Mouse (Mus musculus): Measurements from ENCODE around the gene Anxa5. TPM values are rescaled to one million over a fixed set of nuclear protein-coding genes. Genes with fewer than 3 reads are reported as not detected.

The Anxa5 gene
- polyA plus RNA-seq, 1 experiment from 2014 or later: 291 TPM

DNA sequence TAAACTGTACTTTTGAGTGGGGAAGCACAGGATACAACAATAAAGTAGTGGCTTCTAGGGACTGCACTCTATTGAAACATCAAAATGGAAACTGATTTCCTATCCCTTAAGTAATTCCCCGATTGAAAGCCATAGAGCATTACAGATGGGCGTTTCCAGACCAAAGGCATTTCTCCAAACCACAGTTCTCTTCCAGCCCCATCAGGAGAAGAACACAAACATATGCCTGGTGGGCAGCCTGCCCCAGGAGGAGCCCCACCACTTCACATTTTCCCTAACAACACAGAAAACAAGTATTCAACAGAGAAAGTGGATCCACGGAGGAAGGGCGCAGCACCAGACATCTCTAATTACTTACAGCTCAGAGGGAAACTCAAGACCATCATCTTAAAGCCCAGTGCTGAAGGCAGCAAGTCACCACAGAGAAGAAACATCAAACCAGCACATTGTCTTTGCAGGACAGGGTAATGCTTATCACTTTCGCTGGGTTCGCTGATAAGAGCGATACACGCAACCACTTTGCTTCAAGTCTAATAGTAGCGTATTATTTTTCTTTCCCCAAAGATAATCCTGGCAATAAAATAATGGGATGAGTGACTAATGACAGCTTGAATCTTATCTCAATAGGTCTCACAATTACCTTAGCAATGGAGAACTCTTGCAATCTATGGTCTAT, 17.2 kb upstream of the Anxa5 start:
- no peak overlapping the region for H3K27ac ChIP-seq (ENCODE audit: low read length)
- 0 out of 2 replicates have a peak, but pooled peaks cover 2% of the 10 kb centered on the region for H3K4me1 ChIP-seq (ENCODE audit: control insufficient read depth, insufficient read depth, low read length)
- no peak for ATAC-seq
- WGBS: 71% methylated on average over 9 of the region's 9 CpGs
- no peak overlapping the region for H3K4me2 ChIP-seq (ENCODE audit: low read depth, low read length)
- no peaks in the 10 kb centered on the region for H3K27me3 ChIP-seq (replicated peaks; ENCODE audit: control insufficient read depth, insufficient read depth, low read length)
- no peak overlapping the region for H3K9ac ChIP-seq (ENCODE audit: low read depth, low read length)
- H3K9me3 ChIP-seq (ENCODE audit: control insufficient read depth, low read length): no peaks in the 10 kb centered on the region
- no peak overlapping the region for H3K4me3 ChIP-seq (ENCODE audit: low read length)
- H3K36me3 ChIP-seq (ENCODE audit: control insufficient read depth, insufficient read depth, low read length): no peaks in the 10 kb centered on the region

DNA sequence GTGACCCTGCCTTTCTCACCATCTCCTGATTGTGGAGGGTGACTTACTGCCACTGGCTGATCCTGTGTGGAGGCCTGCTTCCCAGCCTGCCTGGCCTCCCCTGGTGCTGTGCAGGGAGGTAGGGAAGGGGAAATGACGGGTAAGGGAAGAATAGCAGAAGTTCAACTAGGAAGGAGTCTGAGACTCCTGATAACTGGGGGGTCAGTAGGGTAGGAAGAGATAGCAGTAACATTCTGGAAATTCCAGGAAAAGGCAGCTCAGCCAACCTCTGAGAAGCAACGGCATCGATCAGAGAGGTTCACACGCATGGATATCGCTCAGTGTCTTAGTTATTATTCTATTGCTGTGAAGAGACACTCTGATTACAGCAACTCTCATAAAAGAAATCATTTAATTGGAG, 15.8 kb upstream of the Anxa5 start:
- WGBS: 91% methylated on average over 5 of the region's 5 CpGs
- no peaks in the 10 kb centered on the region for H3K4me1 ChIP-seq (ENCODE audit: control insufficient read depth, insufficient read depth, low read length)
- H3K4me3 ChIP-seq (ENCODE audit: low read length): no peak overlapping the region

DNA sequence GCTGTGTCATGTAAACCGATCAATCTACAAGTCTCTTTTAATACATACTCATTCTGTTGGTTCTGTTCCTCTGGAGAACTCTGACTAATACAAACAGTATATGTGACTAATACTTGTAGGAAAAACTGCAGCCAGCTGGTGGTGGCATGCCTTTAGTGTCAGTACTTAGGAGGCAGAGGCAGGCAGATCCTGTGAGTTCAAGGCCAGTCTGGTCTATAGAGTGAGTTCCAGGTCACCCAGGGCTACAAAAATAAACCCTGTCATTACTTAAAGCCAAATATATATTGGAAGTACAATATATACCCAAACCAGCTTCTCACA, 13.9 kb upstream of the Anxa5 start:
- H3K27me3 ChIP-seq (replicated peaks; ENCODE audit: control insufficient read depth, insufficient read depth, low read length): no peaks in the 10 kb centered on the region
- no peak overlapping the region for H3K4me2 ChIP-seq (ENCODE audit: low read depth, low read length)
- H3K27ac ChIP-seq (ENCODE audit: low read length): no peak overlapping the region
- WGBS: 93% methylated on average over 1 of the region's 1 CpGs
- no peaks in the 10 kb centered on the region for H3K36me3 ChIP-seq (ENCODE audit: control insufficient read depth, insufficient read depth, low read length)
- no peak overlapping the region for H3K4me3 ChIP-seq (ENCODE audit: low read length)
- no peak for ATAC-seq
- no peak overlapping the region for H3K9ac ChIP-seq (ENCODE audit: low read depth, low read length)
- no peaks in the 10 kb centered on the region for H3K4me1 ChIP-seq (ENCODE audit: control insufficient read depth, insufficient read depth, low read length)
- H3K9me3 ChIP-seq (ENCODE audit: control insufficient read depth, low read length): no peaks in the 10 kb centered on the region

More for the DNA sequence above, 15.8 kb upstream of the Anxa5 start:
- Histone ChIP-seq H3K27me3 (replicated peaks; ENCODE audit: control insufficient read depth, insufficient read depth, low read length) (no peaks in the 10 kb centered on the region), H3K9ac (ENCODE audit: low read depth, low read length) (no peak overlapping the region), H3K27ac (ENCODE audit: low read length) (no peak overlapping the region), H3K36me3 (ENCODE audit: control insufficient read depth, insufficient read depth, low read length) (no peaks in the 10 kb centered on the region), H3K9me3 (ENCODE audit: control insufficient read depth, low read length) (no peaks in the 10 kb centered on the region), H3K4me2 (ENCODE audit: low read depth, low read length) (no peak overlapping the region)
- ATAC-seq: no peak

DNA sequence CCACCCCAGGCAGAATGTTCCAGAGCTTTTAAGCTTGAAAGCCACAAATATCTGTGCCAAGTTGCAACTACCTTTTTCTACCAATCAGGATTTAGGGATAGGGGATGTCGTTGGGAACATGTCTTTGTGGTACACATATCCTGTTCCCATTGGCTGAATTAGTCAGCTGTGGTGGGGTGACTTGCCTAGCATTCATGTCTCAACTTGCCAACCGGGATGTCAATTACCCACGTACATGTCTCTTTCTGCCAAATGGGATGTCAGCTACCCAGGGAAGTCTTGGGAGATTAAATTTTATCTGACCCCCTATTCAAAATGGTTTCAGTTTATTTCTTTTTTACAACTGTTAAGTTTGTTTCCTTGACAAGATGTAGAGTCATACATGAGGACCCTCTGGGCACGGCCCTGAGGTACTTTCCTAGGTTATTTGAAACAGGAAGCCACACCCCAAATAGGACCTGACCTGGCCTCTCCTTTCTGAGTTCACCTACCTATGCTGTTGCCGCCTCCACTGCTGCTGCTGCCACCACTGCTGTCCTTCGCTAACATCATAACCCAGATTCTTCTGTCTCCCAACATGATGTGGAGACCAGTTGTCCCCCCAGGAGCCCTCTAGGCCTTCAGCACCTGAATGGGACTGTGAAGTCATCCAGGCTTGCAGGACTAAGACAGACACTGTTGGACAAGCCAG, 13.3 kb upstream of the Anxa5 start:
- ATAC-seq: no peak
- H3K36me3 ChIP-seq (ENCODE audit: control insufficient read depth, insufficient read depth, low read length): no peaks in the 10 kb centered on the region
- no peaks in the 10 kb centered on the region for H3K9me3 ChIP-seq (ENCODE audit: control insufficient read depth, low read length)

DNA sequence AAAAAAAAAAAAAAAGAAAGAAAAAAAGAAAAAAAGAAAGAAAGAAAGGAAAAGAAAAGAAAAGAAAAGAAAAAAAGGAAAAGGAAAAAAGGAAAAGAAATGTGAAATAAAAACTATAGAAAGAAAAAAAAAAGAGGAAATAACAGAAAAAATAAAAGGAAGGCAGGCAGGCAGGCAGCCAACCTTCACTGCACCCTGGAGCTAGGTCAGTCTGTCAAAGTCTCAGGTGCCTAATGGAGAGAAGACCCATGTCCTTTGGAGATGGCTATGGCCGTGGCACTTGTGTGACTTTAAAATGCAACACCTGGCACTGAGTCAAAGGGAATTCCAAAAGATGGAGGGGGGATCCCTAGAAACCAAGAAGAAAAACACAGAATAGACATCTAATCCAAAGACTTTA, 12.7 kb upstream of the Anxa5 start:
- Histone ChIP-seq H3K4me2 (ENCODE audit: low read depth, low read length) (no peak overlapping the region), H3K27ac (ENCODE audit: low read length) (no peak overlapping the region), H3K9me3 (ENCODE audit: control insufficient read depth, low read length) (no peaks in the 10 kb centered on the region), H3K27me3 (replicated peaks; ENCODE audit: control insufficient read depth, insufficient read depth, low read length) (no peaks in the 10 kb centered on the region), H3K9ac (ENCODE audit: low read depth, low read length) (no peak overlapping the region), H3K4me3 (ENCODE audit: low read length) (no peak overlapping the region), H3K36me3 (ENCODE audit: control insufficient read depth, insufficient read depth, low read length) (no peaks in the 10 kb centered on the region), H3K4me1 (ENCODE audit: control insufficient read depth, insufficient read depth, low read length) (no peaks in the 10 kb centered on the region; the same call in 1 of the 2 replicates)
- 62% methylated on average over 1 of the region's 1 CpGs for WGBS
- no peak for ATAC-seq

More for the DNA sequence above, 13.3 kb upstream of the Anxa5 start:
- Histone ChIP-seq H3K4me2 (ENCODE audit: low read depth, low read length) (no peak overlapping the region), H3K27ac (ENCODE audit: low read length) (no peak overlapping the region), H3K27me3 (replicated peaks; ENCODE audit: control insufficient read depth, insufficient read depth, low read length) (no peaks in the 10 kb centered on the region), H3K9ac (ENCODE audit: low read depth, low read length) (no peak overlapping the region), H3K4me1 (ENCODE audit: control insufficient read depth, insufficient read depth, low read length) (no peaks in the 10 kb centered on the region), H3K4me3 (ENCODE audit: low read length) (no peak overlapping the region)
- WGBS: 88% methylated on average over 6 of the region's 6 CpGs

DNA sequence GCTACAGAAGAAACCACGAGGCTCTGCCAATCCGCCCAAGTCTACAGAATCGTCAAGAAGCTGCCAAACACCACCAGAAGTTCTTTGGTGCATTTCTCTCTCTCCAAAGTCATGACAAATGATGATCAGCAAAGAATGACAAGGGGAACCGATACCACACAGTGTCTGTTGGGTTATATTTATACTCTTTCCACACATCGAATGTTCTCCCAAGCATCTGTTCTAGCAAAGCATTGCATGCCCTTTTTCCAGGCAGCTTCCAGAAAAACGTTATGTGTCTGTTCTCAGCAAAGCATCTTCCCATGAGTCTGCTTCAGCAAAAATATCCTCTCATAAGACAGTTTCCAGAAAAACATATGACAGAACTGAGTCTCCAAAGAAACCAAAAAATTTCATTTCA, 11.2 kb upstream of the Anxa5 start:
- no peak for ATAC-seq
- Histone ChIP-seq H3K4me1 (ENCODE audit: control insufficient read depth, insufficient read depth, low read length) (peaks cover 10% of the 10 kb centered on the region), H3K9ac (ENCODE audit: low read depth, low read length) (no peak overlapping the region), H3K27ac (ENCODE audit: low read length) (no peak overlapping the region), H3K9me3 (ENCODE audit: control insufficient read depth, low read length) (no peaks in the 10 kb centered on the region), H3K36me3 (ENCODE audit: control insufficient read depth, insufficient read depth, low read length) (no peaks in the 10 kb centered on the region), H3K27me3 (replicated peaks; ENCODE audit: control insufficient read depth, insufficient read depth, low read length) (no peaks in the 10 kb centered on the region), H3K4me2 (ENCODE audit: low read depth, low read length) (no peak overlapping the region), H3K4me3 (ENCODE audit: low read length) (no peak overlapping the region)
- 85% methylated on average over 6 of the region's 6 CpGs for WGBS

DNA sequence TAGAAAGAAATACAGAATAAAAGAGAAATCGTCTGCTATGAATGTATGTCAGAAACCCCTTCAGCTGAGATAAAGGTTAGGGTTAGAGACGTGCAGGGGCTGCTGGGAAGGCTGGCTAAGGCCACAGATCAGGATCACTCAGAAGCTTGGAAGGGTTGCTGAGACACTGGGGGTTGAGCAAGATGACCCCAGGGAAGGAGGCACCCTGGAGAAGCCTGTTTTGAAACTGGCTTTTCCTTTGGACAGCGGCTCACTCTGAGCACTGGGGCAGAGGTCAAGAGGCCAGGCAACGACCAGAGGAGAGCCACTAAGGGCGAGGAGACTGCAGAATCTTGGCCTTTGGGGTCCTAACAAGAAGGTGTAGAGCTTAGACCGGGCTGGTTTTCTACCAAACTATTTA, 10.5 kb upstream of the Anxa5 start:
- no peaks in the 10 kb centered on the region for H3K9me3 ChIP-seq (ENCODE audit: control insufficient read depth, low read length)
- H3K4me1 ChIP-seq (ENCODE audit: control insufficient read depth, insufficient read depth, low read length): peaks cover 14% of the 10 kb centered on the region
- ATAC-seq: no peak
- no peaks in the 10 kb centered on the region for H3K36me3 ChIP-seq (ENCODE audit: control insufficient read depth, insufficient read depth, low read length)
- H3K9ac ChIP-seq (ENCODE audit: low read depth, low read length): no peak overlapping the region
- no peak overlapping the region for H3K4me2 ChIP-seq (ENCODE audit: low read depth, low read length)
- no peak overlapping the region for H3K27ac ChIP-seq (ENCODE audit: low read length)
- no peaks in the 10 kb centered on the region for H3K27me3 ChIP-seq (replicated peaks; ENCODE audit: control insufficient read depth, insufficient read depth, low read length)
- WGBS: 57% methylated on average over 6 of the region's 6 CpGs
- H3K4me3 ChIP-seq (ENCODE audit: low read length): no peak overlapping the region

DNA sequence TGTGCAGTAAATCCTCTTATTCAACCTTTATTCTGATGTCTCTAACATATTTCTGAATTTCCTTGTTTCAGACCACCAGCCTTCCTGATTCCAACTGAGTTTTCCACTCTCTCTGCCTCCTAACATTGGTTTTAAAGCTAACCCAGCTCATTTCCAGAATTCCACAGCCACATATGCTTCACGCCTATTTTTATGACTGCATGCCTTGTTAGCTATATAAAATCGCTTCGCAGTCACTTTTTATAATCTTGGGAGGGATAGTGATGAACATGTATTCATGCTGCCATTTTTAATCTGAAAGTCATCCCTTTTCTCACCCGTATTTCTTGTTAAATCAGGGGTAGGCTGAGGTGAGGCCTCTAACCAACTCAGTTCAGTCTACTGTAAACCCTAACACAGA, 8.6 kb upstream of the Anxa5 start:
- Histone ChIP-seq H3K4me2 (ENCODE audit: low read depth, low read length) (no peak overlapping the region), H3K27me3 (replicated peaks; ENCODE audit: control insufficient read depth, insufficient read depth, low read length) (no peaks in the 10 kb centered on the region), H3K4me1 (ENCODE audit: control insufficient read depth, insufficient read depth, low read length) (peaks cover 19% of the 10 kb centered on the region), H3K9ac (ENCODE audit: low read depth, low read length) (no peak overlapping the region), H3K9me3 (ENCODE audit: control insufficient read depth, low read length) (no peaks in the 10 kb centered on the region), H3K36me3 (ENCODE audit: control insufficient read depth, insufficient read depth, low read length) (no peaks in the 10 kb centered on the region), H3K27ac (ENCODE audit: low read length) (no peak overlapping the region), H3K4me3 (ENCODE audit: low read length) (no peak overlapping the region)
- no peak for ATAC-seq
- WGBS: 76% methylated on average over 4 of the region's 4 CpGs

DNA sequence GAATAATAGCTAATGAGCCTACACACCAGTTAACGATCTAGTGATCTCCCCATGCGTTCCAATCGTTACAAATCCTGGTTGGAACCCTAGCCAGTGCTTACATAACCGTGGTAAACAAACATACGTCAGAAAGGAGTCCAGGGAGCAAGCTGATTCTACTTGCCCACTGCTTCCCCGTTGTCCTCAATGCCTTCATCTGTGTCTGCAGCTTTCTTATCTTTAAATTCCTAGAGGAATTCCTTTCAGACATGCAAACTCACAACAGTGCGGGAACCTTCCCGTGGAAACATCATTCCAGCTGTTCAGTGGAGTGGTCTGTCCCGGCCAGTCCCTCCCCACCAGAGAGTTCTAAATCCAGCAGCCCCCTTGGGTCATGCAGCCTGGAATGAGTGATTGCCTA, 7.2 kb upstream of the Anxa5 start:
- no peak for ATAC-seq
- Histone ChIP-seq H3K27ac (ENCODE audit: low read length) (no peak overlapping the region), H3K4me1 (ENCODE audit: control insufficient read depth, insufficient read depth, low read length) (peaks cover 19% of the 10 kb centered on the region), H3K4me2 (ENCODE audit: low read depth, low read length) (peak overlapping the region; percentile 13), H3K36me3 (ENCODE audit: control insufficient read depth, insufficient read depth, low read length) (no peaks in the 10 kb centered on the region), H3K27me3 (replicated peaks; ENCODE audit: control insufficient read depth, insufficient read depth, low read length) (no peaks in the 10 kb centered on the region), H3K9ac (ENCODE audit: low read depth, low read length) (no peak overlapping the region), H3K9me3 (ENCODE audit: control insufficient read depth, low read length) (no peaks in the 10 kb centered on the region), H3K4me3 (ENCODE audit: low read length) (no peak overlapping the region)
- WGBS: 22% methylated on average over 9 of the region's 9 CpGs

Measured in intestine, embryonic 16.5 days (tissue).